Mouse (Mus musculus) T-helper 2 cell (primary cell): ENCODE data around the gene Nmi.

Experiments used
- in situ Hi-C: fragments of 300-600 bp; cut with MboI, MseI; formaldehyde crosslinking; loops from one replicate; pipeline ENCODE4 v1.15.1; 2025; ENCODE audit warnings: high pct_unique_total_duplicates

Gene Nmi

DNA sequence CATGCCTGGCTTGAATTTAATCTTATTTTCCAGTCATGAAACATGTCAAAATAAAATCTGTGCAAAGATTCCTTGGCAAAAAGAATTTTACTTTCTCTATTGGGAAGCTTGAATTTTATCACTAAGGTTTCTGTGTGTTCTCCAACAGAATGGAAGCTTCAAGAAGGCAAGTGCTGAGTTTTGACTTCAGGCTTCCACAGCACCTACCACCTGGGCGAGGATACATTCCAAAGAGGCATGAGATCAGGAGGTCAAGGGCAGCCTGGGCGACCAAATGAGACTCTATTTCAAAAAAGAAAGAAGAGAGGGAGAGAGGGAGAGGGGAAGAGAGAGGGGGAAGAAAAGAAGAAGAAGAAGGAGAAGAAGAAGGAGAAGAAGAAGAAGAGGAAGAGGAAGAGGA is 27.5 kb downstream of the Nmi start:
- in situ Hi-C loops: no loop called here

DNA sequence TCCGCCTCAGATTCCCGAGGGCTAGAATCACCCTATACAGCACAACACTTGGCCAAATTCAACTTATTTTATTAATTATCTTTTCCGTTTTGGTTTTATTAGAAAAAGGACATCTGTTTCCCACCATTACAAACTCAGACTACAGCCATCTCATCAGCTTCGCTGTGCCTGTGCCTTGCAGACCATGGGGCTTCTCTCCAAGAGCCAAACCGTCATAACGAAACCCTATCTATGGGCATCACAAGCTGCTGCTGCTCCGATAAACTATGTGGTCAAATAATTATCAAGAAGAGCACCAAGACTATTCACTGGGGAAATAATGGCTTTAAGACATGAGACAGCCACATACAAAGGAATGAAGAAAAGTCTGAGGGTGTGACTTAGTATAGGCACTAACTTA is 31.5 kb downstream of the Nmi start:
- in situ Hi-C loops: no loop called here

DNA sequence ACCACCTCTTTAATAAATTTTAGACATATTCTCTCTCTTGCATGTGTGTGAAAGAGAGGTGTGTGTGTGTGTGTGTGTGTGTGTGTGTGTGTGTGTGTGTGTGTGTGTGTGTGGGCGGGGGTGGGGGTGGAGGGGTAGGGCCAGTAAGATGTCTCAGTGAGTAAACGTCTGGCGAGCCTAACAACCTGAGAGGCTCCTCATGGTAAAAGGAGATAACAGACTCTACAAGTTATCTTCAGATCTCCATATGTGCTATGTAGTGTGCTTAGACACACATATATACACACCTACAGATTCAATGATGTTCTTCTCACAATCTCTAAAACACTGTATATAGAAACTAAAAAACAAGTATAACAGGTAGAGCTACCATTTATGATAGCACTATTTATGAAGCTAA is 34.5 kb downstream of the Nmi start:
- in situ Hi-C loops: loop anchor here (5.0 kb wide), 1 partner anchor 39 kb away; no protein-coding TSS in a partner anchor

DNA sequence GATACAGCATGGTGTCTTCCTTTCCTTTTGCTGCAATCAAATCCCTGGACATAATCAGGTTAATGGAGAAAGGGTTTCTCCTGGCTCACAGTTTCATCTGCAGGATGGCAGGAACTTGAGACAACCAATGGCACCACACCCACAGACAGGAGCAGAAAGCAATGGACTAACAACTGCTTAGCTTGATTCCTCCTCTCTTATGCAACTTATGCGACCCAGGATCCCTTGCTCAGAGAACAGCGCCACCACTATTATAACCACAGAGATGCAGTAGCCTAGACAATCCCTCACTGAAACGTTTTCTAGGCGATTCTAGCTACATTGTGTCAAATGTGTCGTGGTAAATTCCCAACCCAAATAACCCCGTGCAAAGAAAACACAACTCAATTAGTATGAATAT is 36.3 kb downstream of the Nmi start:
- in situ Hi-C loops: loop anchor here (5.0 kb wide), 1 partner anchor 40 kb away; no protein-coding TSS in a partner anchor

DNA sequence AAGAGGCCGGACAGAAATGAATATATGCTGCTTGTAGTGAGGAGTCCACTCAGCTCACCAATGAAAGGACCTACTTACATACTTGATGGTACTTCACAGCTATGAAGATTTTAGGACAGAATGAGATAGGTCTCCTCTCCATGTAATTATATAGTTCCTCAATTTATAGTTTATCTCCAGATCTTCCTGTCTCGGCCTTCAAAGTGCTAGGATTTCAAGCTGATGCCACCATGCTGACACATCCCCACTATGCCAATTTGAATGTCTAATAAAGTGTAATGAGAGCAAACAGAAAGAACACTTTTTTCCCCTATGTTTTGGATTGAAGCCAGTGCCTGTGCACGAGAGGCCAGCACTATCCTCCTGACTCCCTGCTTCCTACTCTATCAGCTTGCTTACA is 36.7 kb downstream of the Nmi start:
- in situ Hi-C loops: loop anchor here (5.0 kb wide), 1 partner anchor 41 kb away; no protein-coding TSS in a partner anchor

DNA sequence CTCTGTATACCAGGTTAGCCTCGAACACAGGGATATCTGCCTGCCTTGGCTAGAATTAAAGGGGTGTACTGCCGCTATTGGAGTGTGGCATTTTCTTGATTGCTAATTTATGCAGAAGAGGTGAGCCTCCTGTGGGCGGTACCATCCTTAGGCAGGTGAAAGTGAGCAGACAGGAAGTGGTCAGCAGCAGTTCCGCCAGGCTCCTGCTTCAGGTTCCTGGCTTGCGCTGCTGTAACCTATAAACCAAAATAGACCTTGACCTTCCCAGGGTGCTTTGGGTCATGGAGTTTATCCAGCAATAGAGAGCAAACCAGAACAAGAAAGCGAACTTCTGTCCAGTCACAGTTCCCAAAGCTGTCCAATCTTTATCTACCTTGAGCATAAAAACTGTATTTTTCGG is 37.4 kb downstream of the Nmi start:
- in situ Hi-C loops: loop anchor here (5.0 kb wide), 1 partner anchor 41 kb away; no protein-coding TSS in a partner anchor

DNA sequence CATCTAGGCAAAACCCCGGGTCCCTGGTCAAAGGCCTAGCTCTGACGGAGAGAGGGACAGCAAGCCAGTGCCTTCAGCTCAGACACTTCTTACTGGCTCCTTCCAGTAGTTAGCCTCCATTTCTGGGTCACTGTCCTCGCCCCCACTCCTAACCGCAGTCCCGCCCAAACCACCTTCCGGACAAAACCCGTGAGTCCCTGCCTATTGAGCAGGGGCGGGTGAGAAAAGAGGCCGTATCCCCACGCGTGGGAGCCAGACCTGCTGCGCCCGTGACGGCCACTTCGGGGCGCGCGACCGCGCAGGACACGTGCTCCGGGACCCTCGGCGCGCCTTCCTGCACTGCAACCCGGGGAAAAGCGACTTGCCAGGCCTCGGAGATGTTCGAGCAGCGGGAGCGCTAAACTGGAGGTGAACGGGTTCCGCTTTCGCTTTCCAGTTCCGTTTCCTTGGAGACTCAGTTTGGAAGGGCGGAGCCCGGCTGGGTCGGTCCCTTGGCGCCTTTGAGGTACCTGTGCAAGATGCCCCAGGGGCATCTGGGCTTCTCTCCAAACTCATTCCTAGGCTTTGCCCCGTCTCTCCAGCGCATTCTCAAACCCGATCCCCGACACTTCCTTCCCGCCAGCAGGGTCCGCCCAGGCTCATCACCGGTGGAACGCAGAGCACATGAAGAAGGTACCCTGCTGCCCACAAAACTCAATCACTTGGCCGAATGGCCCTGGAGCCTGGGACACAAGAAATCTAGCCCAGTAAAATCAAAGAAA is 38.5 kb downstream of the Nmi start, which contains the start of gene Rbm43:
Gene Rbm43 (minus strand): TSS at position 590 of the 761 bp plus-strand sequence.
- in situ Hi-C loops: loop anchor here (5.0 kb wide), 1 partner anchor 43 kb away; no protein-coding TSS in a partner anchor

DNA sequence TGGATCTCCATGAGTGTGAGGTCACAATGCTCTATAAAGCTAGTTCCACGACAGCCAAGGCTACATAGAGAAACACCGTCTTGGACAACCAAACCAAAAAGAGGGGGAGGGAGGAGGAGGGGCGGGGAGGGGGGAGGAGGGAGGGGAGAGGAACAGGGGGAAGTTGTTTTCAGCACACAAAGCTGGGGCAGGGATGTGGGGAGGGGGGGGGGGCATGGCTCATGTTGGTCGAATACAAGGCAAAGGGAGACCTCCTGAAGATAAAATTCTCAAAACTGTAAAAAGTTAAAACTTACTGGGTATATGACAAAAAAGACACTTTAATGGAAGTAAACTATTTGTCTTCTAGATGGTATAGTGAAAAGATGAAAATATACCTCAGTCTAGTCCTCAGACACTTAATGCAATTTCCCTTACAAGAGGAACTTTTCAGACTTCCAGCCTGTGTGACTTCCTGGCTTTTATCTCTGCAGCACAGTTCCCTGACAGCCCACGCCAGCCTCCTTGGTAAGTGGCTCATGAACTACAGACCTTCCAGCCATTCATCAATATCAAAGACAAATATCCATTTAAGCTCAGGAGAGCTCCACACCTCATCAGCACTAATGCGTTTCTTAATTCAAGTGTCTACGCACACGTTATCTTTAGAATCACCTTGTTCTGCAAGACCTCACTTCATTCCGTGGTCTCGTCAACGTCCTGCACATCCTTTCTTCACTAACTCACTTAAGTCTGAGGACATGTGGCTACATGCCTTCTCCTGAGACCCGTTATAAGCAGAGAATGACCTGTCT is 39.8 kb downstream of the Nmi start:
- in situ Hi-C loops: no loop called here

DNA sequence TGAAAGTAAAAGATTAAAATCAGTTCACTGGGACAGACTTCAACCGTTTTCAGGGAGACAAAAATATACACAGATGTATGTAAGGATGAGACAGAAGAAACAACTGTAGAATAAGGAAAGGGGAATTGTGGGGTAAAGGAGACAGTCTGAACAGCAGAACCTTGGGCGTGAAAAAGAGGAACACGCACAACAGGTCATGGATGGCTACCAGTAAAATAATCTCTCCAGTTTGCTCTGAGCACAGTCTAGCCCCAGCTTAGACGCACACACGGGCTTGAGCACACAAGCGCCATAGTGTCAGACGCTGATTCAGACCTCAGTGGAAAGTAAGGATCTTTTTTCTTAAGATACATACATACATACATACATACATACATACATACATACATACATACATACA is 42.1 kb downstream of the Nmi start:
- in situ Hi-C loops: no loop called here

DNA sequence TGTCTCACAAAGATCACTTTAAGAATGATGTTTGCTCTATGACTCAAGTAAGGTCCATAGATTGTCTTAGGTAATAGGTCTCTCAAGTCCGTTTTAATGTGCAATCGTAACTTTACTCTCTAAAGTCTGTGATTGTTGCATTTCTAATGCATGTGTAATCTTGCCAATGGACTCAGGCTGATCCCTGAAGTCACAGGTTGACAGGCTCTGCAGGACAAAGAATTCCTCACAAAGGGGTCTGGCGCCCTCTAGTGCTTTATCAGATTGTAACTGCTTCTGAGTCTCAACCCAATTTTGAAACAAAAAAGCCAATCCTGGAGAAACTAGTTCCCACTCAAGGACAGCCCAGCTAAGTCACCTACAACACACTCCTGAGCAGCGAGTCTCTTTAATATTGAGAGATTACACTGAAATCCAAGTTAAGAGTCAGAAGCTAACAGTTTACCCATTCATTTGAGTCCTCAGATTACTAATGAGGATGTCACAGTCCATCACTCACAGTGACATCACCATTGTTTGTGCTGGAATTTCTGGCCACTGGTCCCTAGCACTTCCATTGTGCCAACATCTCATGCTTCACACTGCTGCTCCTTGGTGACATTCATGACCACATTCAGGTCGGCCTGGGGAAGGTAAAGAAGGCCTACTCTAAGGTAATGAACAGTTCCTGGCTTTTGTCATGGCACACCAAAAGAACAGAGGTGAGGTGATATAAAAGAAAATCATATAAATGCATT is 58.2 kb downstream of the Nmi start:
- in situ Hi-C loops: loop anchor here (25.0 kb wide), 1 partner anchor 1603 kb away; no protein-coding TSS in a partner anchor

DNA sequence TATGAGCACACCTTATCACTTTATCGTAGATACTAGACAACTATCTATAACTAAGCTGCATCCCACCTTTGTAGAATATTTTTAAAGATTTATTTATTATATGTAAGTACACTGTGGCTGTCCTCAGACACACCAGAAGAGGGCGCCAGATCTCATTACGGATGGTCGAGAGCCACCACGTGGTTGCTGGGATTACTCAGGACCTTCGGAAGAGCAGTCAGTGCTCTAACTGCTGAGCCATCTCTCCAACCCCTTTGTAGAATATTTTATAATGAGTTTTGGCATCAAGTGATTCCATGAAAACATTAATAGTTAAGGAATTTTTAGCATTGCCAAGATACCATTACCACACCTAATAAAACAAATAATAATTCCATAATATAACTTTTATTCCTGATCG is 58.8 kb downstream of the Nmi start:
- in situ Hi-C loops: loop anchor here (25.0 kb wide), 1 partner anchor 1602 kb away; no protein-coding TSS in a partner anchor

DNA sequence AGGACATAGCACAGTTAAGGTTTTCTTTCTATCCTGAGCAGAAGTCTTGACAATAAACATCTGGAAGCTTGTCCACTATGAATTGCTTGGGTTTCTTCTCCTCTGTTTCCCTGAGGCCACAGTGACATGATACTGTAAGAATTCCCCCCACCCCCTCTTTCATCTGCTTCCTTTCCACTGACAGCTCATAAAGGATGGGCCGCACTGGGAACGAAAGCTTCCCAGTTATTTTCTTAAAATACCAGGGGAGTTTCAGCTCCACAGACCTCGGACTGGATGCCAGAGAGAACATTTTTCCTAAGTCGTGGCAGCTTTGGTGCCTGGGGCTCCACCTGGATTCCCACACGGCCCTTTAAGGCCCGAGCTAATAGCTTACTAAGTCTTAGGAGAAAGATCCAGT is 60.6 kb downstream of the Nmi start:
- in situ Hi-C loops: loop anchor here (25.0 kb wide), 1 partner anchor 1600 kb away; no protein-coding TSS in a partner anchor

DNA sequence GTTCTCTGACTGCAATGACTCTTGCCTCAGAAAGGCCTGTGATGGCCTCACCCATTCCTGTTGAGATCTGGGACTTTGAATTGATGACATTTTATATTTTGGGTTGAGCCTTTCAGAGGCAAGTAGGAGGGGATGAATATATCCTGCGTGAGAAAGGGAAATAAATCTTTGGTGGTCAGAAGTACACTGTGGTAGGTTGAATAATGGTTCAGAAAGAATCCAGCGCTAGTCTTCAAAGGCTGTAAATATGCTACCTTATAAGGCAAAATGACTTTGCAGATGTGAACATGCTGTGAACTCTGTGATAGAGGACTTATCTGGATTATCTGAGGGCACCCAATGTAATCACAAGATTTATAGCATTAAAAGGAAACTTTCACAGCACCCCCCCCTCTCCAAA is 61.4 kb downstream of the Nmi start:
- in situ Hi-C loops: loop anchor here (25.0 kb wide), 1 partner anchor 1600 kb away; no protein-coding TSS in a partner anchor

DNA sequence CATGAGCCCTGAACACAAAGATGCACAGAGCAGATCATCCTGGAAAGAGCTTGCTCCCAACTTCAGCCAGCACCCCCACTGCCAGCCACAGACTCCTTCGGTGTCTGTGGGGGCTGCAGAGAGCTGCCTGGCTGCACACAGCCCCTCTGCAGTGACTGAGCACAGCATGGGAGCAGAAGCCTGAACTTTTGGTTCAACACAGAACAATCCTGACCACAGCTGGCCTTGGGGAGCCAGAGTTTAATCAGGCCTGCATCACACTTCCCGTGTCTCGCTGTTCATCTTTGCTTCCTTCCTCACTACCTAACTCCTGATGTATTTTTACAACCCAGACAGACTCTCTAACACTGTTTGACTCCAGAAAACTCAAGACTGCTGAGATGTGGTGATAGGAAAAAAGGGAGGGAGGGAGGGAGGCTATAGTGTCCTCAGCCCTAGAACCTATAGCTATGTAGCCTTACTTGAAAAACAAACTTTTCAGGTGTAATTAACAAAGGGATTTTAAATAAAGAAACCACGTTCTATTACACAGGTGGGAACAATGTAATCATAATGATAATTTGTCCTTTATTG is 65.7 kb downstream of the Nmi start:
- in situ Hi-C loops: loop anchor here (25.0 kb wide), 1 partner anchor 1595 kb away; no protein-coding TSS in a partner anchor

DNA sequence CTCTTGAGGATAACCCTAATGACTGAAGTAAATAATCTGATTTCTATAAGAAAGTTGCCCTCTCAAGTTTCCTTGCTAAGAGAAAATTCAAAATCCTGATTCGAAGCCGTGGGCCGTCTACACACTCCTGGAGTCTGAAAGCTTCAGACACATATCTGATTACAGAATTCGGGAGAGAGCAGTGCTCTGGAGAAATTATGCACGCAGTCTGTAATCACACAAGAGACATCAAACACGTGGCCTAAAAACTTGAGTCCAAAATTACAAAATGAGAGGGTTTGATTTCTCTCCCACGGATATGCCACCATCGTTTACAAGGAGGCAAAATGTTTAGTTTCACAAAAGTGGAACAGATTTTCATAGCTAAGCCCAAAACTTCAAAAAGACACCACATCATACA is 67.7 kb downstream of the Nmi start:
- in situ Hi-C loops: loop anchor here (25.0 kb wide), 1 partner anchor 1593 kb away; no protein-coding TSS in a partner anchor
